Mouse (Mus musculus) heart, embryonic 10.5 days (tissue): Measurements from ENCODE around the gene Spag16. TPM values are rescaled to one million over a fixed set of nuclear protein-coding genes. Genes with fewer than 3 reads are reported as not detected.

Source experiments
- DNase-seq: peaks from one replicate; pipeline ENCODE4 v3.0.0-alpha.2; 2017; ENCODE audit warnings: low spot score
- H3K27ac ChIP-seq: fragments of 300-500 bp; sonication (generic); 2 replicates; pipeline ENCODE4 v1.5.1; 2016; ENCODE audit warnings: mild to moderate bottlenecking
- H3K27me3 ChIP-seq: fragments of 300-500 bp; sonication (generic); 2 replicates; pipeline ENCODE4 v1.6.1; 2016; ENCODE audit warnings: mild to moderate bottlenecking; ENCODE audit not compliant: poor library complexity, insufficient read depth, severe bottlenecking
- H3K36me3 ChIP-seq: fragments of 300-500 bp; sonication (generic); 2 replicates; pipeline ENCODE4 v1.6.1; 2016; ENCODE audit warnings: mild to moderate bottlenecking, moderate library complexity
- H3K4me1 ChIP-seq: fragments of 300-500 bp; sonication (generic); 2 replicates; pipeline ENCODE4 v1.6.1; 2016; ENCODE audit warnings: mild to moderate bottlenecking
- H3K4me3 ChIP-seq: fragments of 300-500 bp; sonication (generic); 2 replicates; pipeline ENCODE4 v1.5.1; 2016; ENCODE audit warnings: mild to moderate bottlenecking, moderate library complexity
- H3K9me3 ChIP-seq: fragments of 300-500 bp; sonication (generic); 2 replicates; pipeline ENCODE4 v1.6.1; 2016; ENCODE audit warnings: mild to moderate bottlenecking, moderate library complexity
- WGBS: fragments of 180-500 bp; shearing (Covaris S2); methylation state at CpG from one replicate; pipeline ENCODE4 v1.1.7; 2016; 5-methylcytosine and 5-hydroxymethylcytosine counted together
- polyA plus RNA-seq: library from polyadenylated mRNA; unstranded; fragments of >200 nt; fragmentation: Nextera tagmentation; extraction: Ambion mirVana; gene quantifications from 2 replicates; pipeline ENCODE4 v1.2.1, GENCODE M21; 2016

Spag16 gene
- polyA plus RNA-seq, 1 experiment from 2014 or later = 1.1 TPM

GRCm38 (mm10) chr1:70354014-70354413 lies 527.2 kb downstream of the Spag16 start:
- no peaks in the 10 kb centered on the region for H3K36me3 ChIP-seq
- no peak overlapping the region for H3K4me3 ChIP-seq
- no peaks in the 10 kb centered on the region for H3K4me1 ChIP-seq
- no peaks in the 10 kb centered on the region for H3K9me3 ChIP-seq
- H3K27ac ChIP-seq = no peak overlapping the region
- H3K27me3 ChIP-seq = no peaks in the 10 kb centered on the region
- no peak for DNase-seq

GRCm38 (mm10) chr1:70371721-70372120 lies 545.0 kb downstream of the Spag16 start:
- H3K27me3 ChIP-seq = no peaks in the 10 kb centered on the region
- no peaks in the 10 kb centered on the region for H3K9me3 ChIP-seq
- DNase-seq = no peak
- 73% methylated on average over 4 of the region's 4 CpGs for WGBS
- H3K4me1 ChIP-seq = no peaks in the 10 kb centered on the region
- no peak overlapping the region for H3K27ac ChIP-seq
- H3K4me3 ChIP-seq = no peak overlapping the region
- H3K36me3 ChIP-seq = no peaks in the 10 kb centered on the region

- H3K9me3 ChIP-seq = no peaks in the 10 kb centered on the region
- H3K4me1 ChIP-seq = no peaks in the 10 kb centered on the region
- H3K27me3 ChIP-seq = no peaks in the 10 kb centered on the region
- WGBS = 88% methylated on average over 7 of the region's 7 CpGs
- no peaks in the 10 kb centered on the region for H3K36me3 ChIP-seq
- no peak for DNase-seq
- H3K27ac ChIP-seq = no peak overlapping the region
- no peak overlapping the region for H3K4me3 ChIP-seq
Observed at GRCm38 (mm10) chr1:70380096-70380495, 553.3 kb downstream of the Spag16 start.

GRCm38 (mm10) chr1:70442209-70443080 lies 615.7 kb downstream of the Spag16 start:
- Histone ChIP-seq H3K9me3 (no peaks in the 10 kb centered on the region), H3K36me3 (no peaks in the 10 kb centered on the region), H3K27ac (no peak overlapping the region), H3K4me1 (no peaks in the 10 kb centered on the region), H3K4me3 (no peak overlapping the region), H3K27me3 (no peaks in the 10 kb centered on the region)
- 75% methylated on average over 9 of the region's 9 CpGs for WGBS
- no peak for DNase-seq

GRCm38 (mm10) chr1:70479864-70480263 lies 653.1 kb downstream of the Spag16 start:
- 86% methylated on average over 1 of the region's 1 CpGs for WGBS
- no peaks in the 10 kb centered on the region for H3K4me1 ChIP-seq

GRCm38 (mm10) chr1:70518918-70519317 lies 692.1 kb downstream of the Spag16 start:
- H3K4me1 ChIP-seq = no peaks in the 10 kb centered on the region
- 0 out of 2 replicates have a peak, but pooled peaks cover 6% of the 10 kb centered on the region for H3K9me3 ChIP-seq
- no peak for DNase-seq
- no peaks in the 10 kb centered on the region for H3K27me3 ChIP-seq
- H3K36me3 ChIP-seq = no peaks in the 10 kb centered on the region
- no peak overlapping the region for H3K4me3 ChIP-seq
- H3K27ac ChIP-seq = no peak overlapping the region

More at GRCm38 (mm10) chr1:70479864-70480263, 653.1 kb downstream of the Spag16 start:
- Histone ChIP-seq H3K4me3 (no peak overlapping the region), H3K27ac (no peak overlapping the region), H3K36me3 (no peaks in the 10 kb centered on the region), H3K27me3 (no peaks in the 10 kb centered on the region), H3K9me3 (no peaks in the 10 kb centered on the region)
- no peak for DNase-seq

GRCm38 (mm10) chr1:70527134-70527533 lies 700.4 kb downstream of the Spag16 start:
- Histone ChIP-seq H3K9me3 (0 out of 2 replicates have a peak, but pooled peaks cover 7% of the 10 kb centered on the region), H3K36me3 (no peaks in the 10 kb centered on the region), H3K4me1 (no peaks in the 10 kb centered on the region), H3K27ac (no peak overlapping the region), H3K4me3 (no peak overlapping the region), H3K27me3 (no peaks in the 10 kb centered on the region)
- DNase-seq = no peak
- 65% methylated on average over 2 of the region's 2 CpGs for WGBS

GRCm38 (mm10) chr1:70529771-70530170 lies 703.0 kb downstream of the Spag16 start:
- no peaks in the 10 kb centered on the region for H3K4me1 ChIP-seq
- 75% methylated on average over 2 of the region's 2 CpGs for WGBS
- no peaks in the 10 kb centered on the region for H3K27me3 ChIP-seq
- H3K27ac ChIP-seq = peak overlapping the region; percentile 36; the same call in 1 of the 2 replicates
- no peaks in the 10 kb centered on the region for H3K9me3 ChIP-seq
- H3K36me3 ChIP-seq = no peaks in the 10 kb centered on the region
- H3K4me3 ChIP-seq = no peak overlapping the region
- no peak for DNase-seq

GRCm38 (mm10) chr1:70551839-70552238 lies 725.1 kb downstream of the Spag16 start:
- H3K4me3 ChIP-seq = no peak overlapping the region
- WGBS = 67% methylated on average over 2 of the region's 2 CpGs
- H3K4me1 ChIP-seq = no peaks in the 10 kb centered on the region
- H3K27ac ChIP-seq = no peak overlapping the region
- no peaks in the 10 kb centered on the region for H3K9me3 ChIP-seq
- no peaks in the 10 kb centered on the region for H3K36me3 ChIP-seq
- no peak for DNase-seq
- H3K27me3 ChIP-seq = no peaks in the 10 kb centered on the region

GRCm38 (mm10) chr1:70621805-70622204 lies 795.0 kb downstream of the Spag16 start:
- H3K4me1 ChIP-seq = no peaks in the 10 kb centered on the region
- 83% methylated on average over 3 of the region's 3 CpGs for WGBS

GRCm38 (mm10) chr1:70624803-70625460 lies 798.2 kb downstream of the Spag16 start:
- DNase-seq = no peak
- no peaks in the 10 kb centered on the region for H3K9me3 ChIP-seq
- H3K27ac ChIP-seq = no peak overlapping the region
- H3K27me3 ChIP-seq = no peaks in the 10 kb centered on the region
- WGBS = 72% methylated on average over 5 of the region's 5 CpGs
- H3K4me3 ChIP-seq = no peak overlapping the region
- H3K4me1 ChIP-seq = no peaks in the 10 kb centered on the region
- H3K36me3 ChIP-seq = no peaks in the 10 kb centered on the region

More at GRCm38 (mm10) chr1:70621805-70622204, 795.0 kb downstream of the Spag16 start:
- DNase-seq = no peak
- Histone ChIP-seq H3K27me3 (no peaks in the 10 kb centered on the region), H3K27ac (no peak overlapping the region), H3K4me3 (no peak overlapping the region), H3K36me3 (no peaks in the 10 kb centered on the region), H3K9me3 (no peaks in the 10 kb centered on the region)

GRCm38 (mm10) chr1:70652719-70653118 lies 825.9 kb downstream of the Spag16 start:
- no peak overlapping the region for H3K27ac ChIP-seq
- H3K4me3 ChIP-seq = no peak overlapping the region
- no peaks in the 10 kb centered on the region for H3K36me3 ChIP-seq
- H3K27me3 ChIP-seq = no peaks in the 10 kb centered on the region
- 80% methylated on average over 4 of the region's 4 CpGs for WGBS
- no peaks in the 10 kb centered on the region for H3K9me3 ChIP-seq
- no peaks in the 10 kb centered on the region for H3K4me1 ChIP-seq
- no peak for DNase-seq

- Histone ChIP-seq H3K27me3 (no peaks in the 10 kb centered on the region), H3K4me1 (no peaks in the 10 kb centered on the region), H3K9me3 (no peaks in the 10 kb centered on the region), H3K27ac (no peak overlapping the region), H3K36me3 (no peaks in the 10 kb centered on the region), H3K4me3 (no peak overlapping the region)
- no peak for DNase-seq
- 82% methylated on average over 2 of the region's 2 CpGs for WGBS
Observed at GRCm38 (mm10) chr1:70692529-70692928, 865.8 kb downstream of the Spag16 start.
